Mouse (Mus musculus): ENCODE measurements at regions not wholly inside any gene's neighbourhood (a gene's known extent, or its start where the extent isn't known, plus 50 kb on each side); places are given as distances from the start of the nearest gene placed in this dataset.
"Not testable (repeated sequence)": the region's sequence is repeated elsewhere in the genome, so short reads cannot be mapped to it uniquely, and the experiment has no call there.

GRCm38 (mm10) chr3:8244526-8245194, 1365.2 kb downstream of the Zfp704 start:
- intact Hi-C loops (cut with DNase I) = not testable (repeated sequence)
- peak in 1 of 2 experiments; percentile 6 for DNase-seq (ENCODE audit: low spot score in 2 of 2)

- DNase-seq (ENCODE audit: low spot score in 2 of 2) = no peak
Measured at GRCm38 (mm10) chr3:8206623-8207404, 1403.1 kb downstream of the Zfp704 start.

GRCm38 (mm10) chr3:8163030-8163429, 1446.9 kb downstream of the Zfp704 start:
- no peak for DNase-seq (ENCODE audit: low spot score in 2 of 2)
- intact Hi-C loops (cut with DNase I) = no loop called here

More at GRCm38 (mm10) chr3:8206623-8207404, 1403.1 kb downstream of the Zfp704 start:
- intact Hi-C loops (cut with DNase I) = no loop called here

- DNase-seq (ENCODE audit: low spot score in 2 of 2) = peak; percentile 45 to 80
Measured at GRCm38 (mm10) chr3:8161997-8162756, 1447.7 kb downstream of the Zfp704 start.

GRCm38 (mm10) chr3:8143016-8143415, 1466.9 kb downstream of the Zfp704 start:
- intact Hi-C loops (cut with DNase I) = no loop called here
- no peak for DNase-seq (ENCODE audit: low spot score in 2 of 2)

More at GRCm38 (mm10) chr3:8161997-8162756, 1447.7 kb downstream of the Zfp704 start:
- intact Hi-C loops (cut with DNase I) = no loop called here

- no peak for DNase-seq (ENCODE audit: low spot score in 2 of 2)
- intact Hi-C loops (cut with DNase I) = no loop called here
Measured at GRCm38 (mm10) chr3:8142190-8142589, 1467.7 kb downstream of the Zfp704 start.

- intact Hi-C loops (cut with DNase I) = no loop called here
Measured at GRCm38 (mm10) chr3:8141664-8142084, 1468.2 kb downstream of the Zfp704 start.

GRCm38 (mm10) chr3:8123641-8124040, 1486.2 kb downstream of the Zfp704 start:
- intact Hi-C loops (cut with DNase I); DNase-seq (ENCODE audit: low spot score in 2 of 2): not testable (repeated sequence)

More at GRCm38 (mm10) chr3:8141664-8142084, 1468.2 kb downstream of the Zfp704 start:
- no peak for DNase-seq (ENCODE audit: low spot score in 2 of 2)

GRCm38 (mm10) chr3:8123141-8123540, 1486.7 kb downstream of the Zfp704 start:
- DNase-seq (ENCODE audit: low spot score in 2 of 2) = no peak
- intact Hi-C loops (cut with DNase I) = no loop called here

- intact Hi-C loops (cut with DNase I) = no loop called here
- DNase-seq (ENCODE audit: low spot score in 2 of 2) = no peak
Measured at GRCm38 (mm10) chr3:8098291-8098690, 1478.0 kb upstream of the 1700008P02Rik start.

- intact Hi-C loops (cut with DNase I) = no loop called here
- no peak for DNase-seq (ENCODE audit: low spot score in 2 of 2)
Measured at GRCm38 (mm10) chr3:8084749-8085148, 1464.5 kb upstream of the 1700008P02Rik start.

GRCm38 (mm10) chr3:8053711-8054110, 1433.5 kb upstream of the 1700008P02Rik start:
- intact Hi-C loops (cut with DNase I) = no loop called here
- no peak for DNase-seq (ENCODE audit: low spot score in 2 of 2)

- peak; percentile 64 to 72 for DNase-seq (ENCODE audit: low spot score in 2 of 2)
- intact Hi-C loops (cut with DNase I) = no loop called here
Measured at GRCm38 (mm10) chr3:8051167-8051566, 1430.9 kb upstream of the 1700008P02Rik start.

GRCm38 (mm10) chr3:8049706-8050105, 1429.5 kb upstream of the 1700008P02Rik start:
- DNase-seq (ENCODE audit: low spot score in 2 of 2) = no peak
- intact Hi-C loops (cut with DNase I) = no loop called here

GRCm38 (mm10) chr3:8046348-8046747, 1426.1 kb upstream of the 1700008P02Rik start:
- no peak for DNase-seq (ENCODE audit: low spot score in 2 of 2)

GRCm38 (mm10) chr3:8036697-8037096, 1416.5 kb upstream of the 1700008P02Rik start:
- DNase-seq (ENCODE audit: low spot score in 2 of 2) = no peak
- intact Hi-C loops (cut with DNase I) = no loop called here

More at GRCm38 (mm10) chr3:8046348-8046747, 1426.1 kb upstream of the 1700008P02Rik start:
- intact Hi-C loops (cut with DNase I) = no loop called here

GRCm38 (mm10) chr3:8035091-8035729, 1415.0 kb upstream of the 1700008P02Rik start:
- intact Hi-C loops (cut with DNase I) = no loop called here

GRCm38 (mm10) chr3:8026325-8027017, 1406.2 kb upstream of the 1700008P02Rik start:
- intact Hi-C loops (cut with DNase I) = no loop called here
- no peak for DNase-seq (ENCODE audit: low spot score in 2 of 2)

More at GRCm38 (mm10) chr3:8035091-8035729, 1415.0 kb upstream of the 1700008P02Rik start:
- DNase-seq (ENCODE audit: low spot score in 2 of 2) = no peak

GRCm38 (mm10) chr3:8022654-8023053, 1402.4 kb upstream of the 1700008P02Rik start:
- DNase-seq (ENCODE audit: low spot score in 2 of 2) = no peak
- intact Hi-C loops (cut with DNase I) = no loop called here

Measured in left cerebral cortex, postnatal 14 days (tissue).